Mouse (Mus musculus) E14TG2a.4 (cell line): ENCODE results near the gene Gm13691.
A peak's percentile ranks its signal among the peaks of the same experiment; 100 is the strongest.
"Not testable (repeated sequence)": the region's sequence is repeated elsewhere in the genome, so short reads cannot be mapped to it uniquely, and the experiment has no call there.

Experiments
- H3K27me3 ChIP-seq: 2 replicates; pipeline ENCODE4 v1.6.1; 2014; ENCODE audit warnings: low read length, control low read depth; ENCODE audit not compliant: insufficient read depth
- H3K36me3 ChIP-seq: 2 replicates; pipeline ENCODE4 v1.6.1; 2014; ENCODE audit warnings: low read length, control low read depth; ENCODE audit not compliant: insufficient read depth
- H3K4me1 ChIP-seq: replicated peaks from 2 replicates; pipeline ENCODE4 v1.6.1; 2014; ENCODE audit warnings: low read depth, low read length, control low read depth
- H3K4me3 ChIP-seq: replicated peaks from 2 replicates; pipeline ENCODE4 v1.5.1; 2014; ENCODE audit warnings: mild to moderate bottlenecking, low read length
- H3K9me3 ChIP-seq: 2 replicates; pipeline ENCODE4 v1.6.1; 2014; ENCODE audit warnings: low read length, control low read depth
- CTCF ChIP-seq: conservative IDR thresholded peaks from 2 replicates; pipeline ENCODE4 v1.5.1; 2014; ENCODE audit warnings: low read length
- NANOG ChIP-seq: IDR thresholded peaks from 2 replicates; pipeline ENCODE4 v1.6.1; 2014; ENCODE audit warnings: borderline replicate concordance, low read length, mixed read lengths
- POU5F1 ChIP-seq: IDR thresholded peaks from 2 replicates; pipeline ENCODE4 v1.6.1; 2014; ENCODE audit warnings: low read length, borderline replicate concordance

The Gm13691 gene

GRCm38 (mm10) chr2:83990253-83990652 is at the start of gene Gm13691:
TSS of gene Gm13691 (plus strand) at chr2:83990553.
- H3K36me3 ChIP-seq, H3K9me3 ChIP-seq, H3K4me3 ChIP-seq, H3K4me1 ChIP-seq, H3K27me3 ChIP-seq: not testable (repeated sequence)

DNA sequence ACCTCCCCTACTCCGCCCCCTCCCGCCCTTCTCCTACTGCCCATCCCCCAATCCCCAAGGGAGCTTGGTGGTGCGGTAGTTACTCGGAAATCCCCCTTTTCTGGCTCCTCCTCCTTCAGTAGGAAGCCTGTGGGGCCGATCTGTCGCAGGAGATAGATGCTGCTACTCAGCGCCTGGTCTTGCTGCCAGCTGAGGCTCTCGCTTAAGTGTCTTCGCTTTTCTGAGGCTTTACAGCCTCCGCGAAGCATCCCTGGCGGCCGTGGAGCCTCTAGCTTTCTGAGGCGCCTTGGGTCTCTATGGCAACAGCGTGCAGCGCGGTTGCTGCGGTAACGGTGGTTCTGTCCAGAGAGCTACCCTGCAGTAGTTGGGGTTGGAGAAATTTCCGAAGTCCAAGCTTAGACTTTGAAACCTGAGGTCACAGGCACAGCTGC is 49.4 kb upstream of the Gm13691 start, which contains the start of gene Zswim2:
Gene Zswim2, minus strand, starts transcription at position 298 of the 431 bp plus-strand sequence.
- TF ChIP-seq POU5F1 (no peak), NANOG (no peak), CTCF (no peak)
- H3K4me1 ChIP-seq = no peaks in the 10 kb centered on the region
- no peaks in the 10 kb centered on the region for H3K36me3 ChIP-seq
- peaks cover 5% of the 10 kb centered on the region; the same call in 1 of the 2 replicates for H3K27me3 ChIP-seq
- no peaks in the 10 kb centered on the region for H3K9me3 ChIP-seq
- peak within 1 kb of the TSS; percentile 58 for H3K4me3 ChIP-seq

DNA sequence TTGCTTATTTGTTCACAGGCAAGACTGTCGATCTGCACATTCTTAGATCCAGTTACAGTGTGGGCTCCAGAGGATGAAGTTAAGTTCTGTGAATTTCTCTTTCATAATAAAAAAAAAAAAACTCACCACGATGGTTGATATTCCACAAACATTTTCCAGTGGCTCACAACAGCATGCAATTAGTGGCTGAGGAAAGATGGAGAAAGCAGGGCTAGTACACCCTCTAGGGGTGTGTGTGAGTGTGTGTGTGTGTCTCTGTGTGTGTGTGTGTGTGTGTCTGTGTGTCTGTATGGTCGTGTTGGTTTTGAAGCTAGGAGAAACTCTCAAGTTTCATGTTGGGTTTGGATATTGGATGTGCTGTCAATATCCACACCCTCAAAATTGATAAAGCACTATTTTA is 49.0 kb upstream of the Gm13691 start:
- no peak overlapping the region for H3K4me3 ChIP-seq
- H3K4me1 ChIP-seq = no peaks in the 10 kb centered on the region
- no peaks in the 10 kb centered on the region for H3K9me3 ChIP-seq
- H3K27me3 ChIP-seq = peaks cover 5% of the 10 kb centered on the region; the same call in 1 of the 2 replicates
- TF ChIP-seq POU5F1 = no peak
- no peak for TF ChIP-seq CTCF
- TF ChIP-seq NANOG = no peak
- H3K36me3 ChIP-seq = no peaks in the 10 kb centered on the region

DNA sequence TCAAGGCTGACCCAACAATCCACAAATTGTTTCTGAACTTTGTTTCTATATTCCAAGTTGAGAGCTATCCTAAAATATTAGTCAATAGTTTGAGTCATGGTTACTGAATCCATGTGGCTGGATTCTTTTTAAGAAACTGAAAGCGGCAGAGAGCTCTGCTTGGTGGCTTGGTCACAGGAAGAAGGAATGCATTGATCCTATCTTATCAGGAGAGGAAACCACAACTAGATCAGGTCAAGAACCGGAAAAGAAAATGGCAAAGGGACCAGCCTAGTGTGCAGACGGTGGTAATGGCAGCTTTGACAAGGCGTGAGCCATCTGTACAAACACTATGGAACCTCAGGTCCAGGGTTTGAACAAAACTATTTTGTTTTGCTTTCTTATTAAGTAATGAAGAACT is 48.6 kb upstream of the Gm13691 start:
- no peak for TF ChIP-seq CTCF
- no peak for TF ChIP-seq POU5F1
- TF ChIP-seq NANOG = no peak
- Histone ChIP-seq H3K27me3 (peaks cover 5% of the 10 kb centered on the region; the same call in 1 of the 2 replicates), H3K4me1 (no peaks in the 10 kb centered on the region), H3K4me3 (no peak overlapping the region), H3K9me3 (no peaks in the 10 kb centered on the region), H3K36me3 (no peaks in the 10 kb centered on the region)

DNA sequence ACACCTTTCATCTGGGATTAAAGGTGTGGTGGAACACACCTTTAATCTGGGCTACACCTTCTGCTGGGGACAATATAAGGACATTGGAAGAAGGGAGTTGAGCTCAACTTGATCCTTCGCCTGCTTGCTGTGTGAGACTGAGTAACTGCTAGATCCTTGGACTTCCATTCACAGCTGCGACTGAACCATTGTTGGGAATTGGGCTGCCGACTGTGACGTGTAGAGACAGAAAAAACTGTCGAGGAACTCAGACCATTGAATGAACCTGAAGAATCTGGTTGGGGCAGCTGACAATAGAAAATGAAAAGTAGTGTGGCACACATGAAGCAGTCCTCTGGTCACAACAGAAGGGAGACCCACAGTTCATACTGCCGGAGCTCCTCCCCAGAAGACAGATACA is 35.0 kb upstream of the Gm13691 start, which contains the start of gene Gm13698:
Gene Gm13698, plus strand, starts transcription at position 301 of the 400 bp plus-strand sequence.
- H3K9me3 ChIP-seq, H3K4me1 ChIP-seq, H3K27me3 ChIP-seq: not testable (repeated sequence)

GRCm38 (mm10) chr2:83961203-83961602 is 29.1 kb upstream of the Gm13691 start, which contains the start of gene Gm13693:
TSS of gene Gm13693 (plus strand) at chr2:83961503.
- H3K4me1 ChIP-seq, H3K9me3 ChIP-seq, H3K27me3 ChIP-seq, H3K36me3 ChIP-seq, H3K4me3 ChIP-seq: not testable (repeated sequence)

More for the DNA sequence above, 35.0 kb upstream of the Gm13691 start, which contains the start of gene Gm13698:
- not testable (repeated sequence) for H3K36me3 ChIP-seq, H3K4me3 ChIP-seq

- not testable (repeated sequence) for H3K9me3 ChIP-seq, H3K36me3 ChIP-seq, H3K4me1 ChIP-seq, H3K4me3 ChIP-seq, H3K27me3 ChIP-seq
Measured at GRCm38 (mm10) chr2:83967013-83967412, 23.3 kb upstream of the Gm13691 start, which contains the start of gene Gm13695. TSS of gene Gm13695 (plus strand) at chr2:83967313.

- H3K4me3 ChIP-seq, H3K9me3 ChIP-seq, H3K27me3 ChIP-seq, H3K4me1 ChIP-seq, H3K36me3 ChIP-seq: not testable (repeated sequence)
Measured at GRCm38 (mm10) chr2:83972823-83973222, 17.5 kb upstream of the Gm13691 start, which contains the start of gene Gm13696. TSS of gene Gm13696 (plus strand) at chr2:83973123.

DNA sequence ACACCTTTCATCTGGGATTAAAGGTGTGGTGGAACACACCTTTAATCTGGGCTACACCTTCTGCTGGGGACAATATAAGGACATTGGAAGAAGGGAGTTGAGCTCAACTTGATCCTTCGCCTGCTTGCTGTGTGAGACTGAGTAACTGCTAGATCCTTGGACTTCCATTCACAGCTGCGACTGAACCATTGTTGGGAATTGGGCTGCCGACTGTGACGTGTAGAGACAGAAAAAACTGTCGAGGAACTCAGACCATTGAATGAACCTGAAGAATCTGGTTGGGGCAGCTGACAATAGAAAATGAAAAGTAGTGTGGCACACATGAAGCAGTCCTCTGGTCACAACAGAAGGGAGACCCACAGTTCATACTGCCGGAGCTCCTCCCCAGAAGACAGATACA is 11.7 kb upstream of the Gm13691 start, which contains the start of gene Gm13694:
Gene Gm13694, plus strand, starts transcription at position 301 of the 400 bp plus-strand sequence.
- not testable (repeated sequence) for H3K9me3 ChIP-seq, H3K36me3 ChIP-seq, H3K4me1 ChIP-seq, H3K4me3 ChIP-seq, H3K27me3 ChIP-seq

DNA sequence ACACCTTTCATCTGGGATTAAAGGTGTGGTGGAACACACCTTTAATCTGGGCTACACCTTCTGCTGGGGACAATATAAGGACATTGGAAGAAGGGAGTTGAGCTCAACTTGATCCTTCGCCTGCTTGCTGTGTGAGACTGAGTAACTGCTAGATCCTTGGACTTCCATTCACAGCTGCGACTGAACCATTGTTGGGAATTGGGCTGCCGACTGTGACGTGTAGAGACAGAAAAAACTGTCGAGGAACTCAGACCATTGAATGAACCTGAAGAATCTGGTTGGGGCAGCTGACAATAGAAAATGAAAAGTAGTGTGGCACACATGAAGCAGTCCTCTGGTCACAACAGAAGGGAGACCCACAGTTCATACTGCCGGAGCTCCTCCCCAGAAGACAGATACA is 5.9 kb upstream of the Gm13691 start, which contains the start of gene Gm13697:
Gene Gm13697, plus strand, starts transcription at position 301 of the 400 bp plus-strand sequence.
- not testable (repeated sequence) for H3K27me3 ChIP-seq, H3K4me1 ChIP-seq, H3K9me3 ChIP-seq, H3K36me3 ChIP-seq, H3K4me3 ChIP-seq

DNA sequence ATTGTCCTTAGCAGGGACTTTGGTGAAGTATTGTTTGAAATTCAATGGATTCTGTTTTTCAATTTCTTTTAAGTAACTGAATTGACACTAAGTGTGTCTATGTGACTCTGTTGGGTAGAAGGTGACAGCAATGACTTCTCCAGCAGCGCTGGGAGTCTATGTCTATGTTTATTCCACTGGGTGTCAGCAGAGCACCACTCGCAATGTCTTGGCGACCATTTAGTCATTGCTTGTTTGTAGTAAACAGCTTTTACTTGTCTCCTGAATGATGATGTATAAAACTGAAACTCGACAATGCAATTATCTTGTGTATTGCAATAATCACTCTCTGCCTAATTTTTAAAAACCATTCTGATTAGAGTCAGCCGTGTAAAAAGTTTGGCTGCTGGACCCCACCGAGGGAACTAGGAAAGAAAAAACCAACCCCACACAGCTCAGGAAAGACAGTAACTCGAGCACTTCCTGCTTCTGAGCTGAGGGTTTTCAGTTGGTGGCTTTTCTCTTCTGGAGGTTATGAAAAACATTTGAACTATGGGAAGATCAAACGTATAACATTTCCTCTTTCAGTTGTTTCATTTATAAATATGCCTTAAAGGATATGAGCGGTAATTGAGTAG is 3.4 kb downstream of the Gm13691 start:
- not testable (repeated sequence) for H3K4me1 ChIP-seq, H3K9me3 ChIP-seq, H3K36me3 ChIP-seq, H3K4me3 ChIP-seq, H3K27me3 ChIP-seq

- H3K4me1 ChIP-seq, H3K9me3 ChIP-seq, H3K27me3 ChIP-seq, H3K36me3 ChIP-seq, H3K4me3 ChIP-seq: not testable (repeated sequence)
Measured at GRCm38 (mm10) chr2:83994526-83994925, 4.2 kb downstream of the Gm13691 start.
